Mouse (Mus musculus) MEL (cell line): ENCODE measurements around the gene Tmub1. TPM values are rescaled to one million over a fixed set of nuclear protein-coding genes. Genes with fewer than 3 reads are reported as not detected.

Source experiments
- DNase-seq: peaks from one replicate; pipeline ENCODE4 v3.0.0; 2011; ENCODE audit warnings: low read depth, low spot score
- H3K27ac ChIP-seq: 2 replicates; pipeline ENCODE4 v1.5.1; 2012; ENCODE audit warnings: low read depth, mild to moderate bottlenecking, control low read depth, low read length, moderate library complexity; ENCODE audit not compliant: control insufficient read depth
- H3K27me3 ChIP-seq, 2 experiments: fragments of 150-350 bp in 1 of 2; sonication (generic) in 1 of 2; 2 replicates each; pipeline ENCODE4 v1.6.1; 2012; ENCODE audit warnings: low read length in 2 of 2, mild to moderate bottlenecking in 2 of 2, improper control_type of control experiment in 1 of 2, moderate library complexity in 1 of 2; ENCODE audit not compliant: insufficient read depth in 2 of 2, control insufficient read depth in 1 of 2
- H3K36me3 ChIP-seq, 2 experiments: 2 replicates each; pipeline ENCODE4 v1.6.1; 2012 to 2014; ENCODE audit warnings: low read length in 2 of 2, improper control_type of control experiment in 1 of 2, inconsistent platforms in 1 of 2, mild to moderate bottlenecking in 1 of 2; ENCODE audit not compliant: insufficient read depth in 2 of 2, control insufficient read depth in 1 of 2
- H3K4me1 ChIP-seq, 2 experiments: fragments of 150-350 bp in 1 of 2; sonication (generic) in 1 of 2; 2 replicates each; pipeline ENCODE4 v1.6.1; 2012; ENCODE audit warnings: low read length in 2 of 2, improper control_type of control experiment in 1 of 2, mild to moderate bottlenecking in 1 of 2; ENCODE audit not compliant: insufficient read depth in 2 of 2, control insufficient read depth in 1 of 2
- H3K4me3 ChIP-seq, 2 experiments: fragments of 150-350 bp in 1 of 2; sonication (generic) in 1 of 2; 2 replicates each; pipeline ENCODE4 v1.5.1; 2012; ENCODE audit warnings: low read depth in 2 of 2, low read length in 2 of 2, mild to moderate bottlenecking in 2 of 2, moderate library complexity in 2 of 2, control low read depth in 1 of 2, improper control_type of control experiment in 1 of 2; ENCODE audit not compliant: control insufficient read depth in 1 of 2, insufficient read depth in 1 of 2
- H3K79me2 ChIP-seq: 2 replicates; pipeline ENCODE4 v1.6.1; 2012; ENCODE audit warnings: mild to moderate bottlenecking, low read length, moderate library complexity; ENCODE audit not compliant: control insufficient read depth, poor library complexity, insufficient read depth
- H3K9ac ChIP-seq: 2 replicates; pipeline ENCODE4 v1.6.1; 2012; ENCODE audit warnings: low read depth, mild to moderate bottlenecking, control low read depth, low read length, moderate library complexity; ENCODE audit not compliant: control insufficient read depth, poor library complexity, severe bottlenecking
- H3K9me3 ChIP-seq: fragments of 150-350 bp; sonication (generic); replicated peaks from 2 replicates; pipeline ENCODE4 v1.6.1; 2012; ENCODE audit warnings: mild to moderate bottlenecking, low read length, improper control_type of control experiment, moderate library complexity; ENCODE audit not compliant: insufficient read depth
- BHLHE40 ChIP-seq: IDR thresholded peaks from 2 replicates; pipeline ENCODE4 v1.6.1; 2012; ENCODE audit warnings: low read depth, mild to moderate bottlenecking, inconsistent platforms, low read length, improper control_type of control experiment, borderline replicate concordance
- CHD2 ChIP-seq: IDR thresholded peaks from 2 replicates; pipeline ENCODE4 v1.6.1; 2011; ENCODE audit warnings: low read length, improper control_type of control experiment
- E2F4 ChIP-seq: IDR thresholded peaks from 2 replicates; pipeline ENCODE4 v1.6.1; 2011; ENCODE audit warnings: low read depth, low read length, improper control_type of control experiment, borderline replicate concordance
- ELF1 ChIP-seq: IDR thresholded peaks from 2 replicates; pipeline ENCODE4 v1.6.1; 2014; ENCODE audit warnings: low read depth, mild to moderate bottlenecking, inconsistent platforms, low read length, improper control_type of control experiment, moderate library complexity
- ETS1 ChIP-seq: IDR thresholded peaks from 2 replicates; pipeline ENCODE4 v1.6.1; 2012; ENCODE audit warnings: low read depth, mild to moderate bottlenecking, inconsistent platforms, low read length, improper control_type of control experiment, moderate library complexity
- GABPA ChIP-seq: IDR thresholded peaks from 2 replicates; pipeline ENCODE4 v1.6.1; 2012; ENCODE audit warnings: low read depth, mild to moderate bottlenecking, inconsistent platforms, low read length, improper control_type of control experiment, moderate library complexity
- KAT2A ChIP-seq: conservative IDR thresholded peaks from 2 replicates; pipeline ENCODE4 v1.6.1; 2012; ENCODE audit warnings: low read depth, low read length, improper control_type of control experiment, inconsistent platforms
- MAX ChIP-seq: IDR thresholded peaks from 2 replicates; pipeline ENCODE4 v1.6.1; 2011; ENCODE audit warnings: low read length, improper control_type of control experiment
- MXI1 ChIP-seq: IDR thresholded peaks from 2 replicates; pipeline ENCODE4 v1.6.1; 2011; ENCODE audit warnings: mild to moderate bottlenecking, low read depth, low read length, improper control_type of control experiment
- MYB ChIP-seq: IDR thresholded peaks from 2 replicates; pipeline ENCODE4 v1.6.1; 2011; ENCODE audit warnings: mild to moderate bottlenecking, low read depth, low read length, improper control_type of control experiment
- NRF1 ChIP-seq: IDR thresholded peaks from 2 replicates; pipeline ENCODE4 v1.6.1; 2014; ENCODE audit warnings: low read depth, mild to moderate bottlenecking, inconsistent platforms, low read length, improper control_type of control experiment, moderate library complexity; ENCODE audit not compliant: poor library complexity, insufficient read depth, severe bottlenecking
- POLR2A ChIP-seq, 2 experiments: IDR thresholded peaks; 2 replicates each; pipeline ENCODE4 v1.6.1; 2011 to 2012; ENCODE audit warnings: low read length in 2 of 2, mild to moderate bottlenecking in 2 of 2, control low read depth in 1 of 2, improper control_type of control experiment in 1 of 2, low read depth in 1 of 2, moderate library complexity in 1 of 2; ENCODE audit not compliant: control insufficient read depth in 1 of 2, insufficient read depth in 1 of 2, poor library complexity in 1 of 2
- POLR2AphosphoS2 ChIP-seq: IDR thresholded peaks from 2 replicates; pipeline ENCODE4 v1.6.1; 2011; ENCODE audit warnings: low read length, improper control_type of control experiment
- POLR2AphosphoS5 ChIP-seq: IDR thresholded peaks from 2 replicates; pipeline ENCODE4 v1.6.1; 2012; ENCODE audit warnings: low read depth, borderline replicate concordance, mild to moderate bottlenecking, inconsistent platforms, low read length, moderate library complexity, mixed read lengths
- RCOR1 ChIP-seq: IDR thresholded peaks from 2 replicates; pipeline ENCODE4 v1.6.1; 2012; ENCODE audit warnings: low read depth, mild to moderate bottlenecking, inconsistent platforms, low read length, improper control_type of control experiment
- UBTF ChIP-seq: IDR thresholded peaks from 2 replicates; pipeline ENCODE4 v1.6.1; 2012; ENCODE audit warnings: low read depth, mild to moderate bottlenecking, inconsistent platforms, low read length, improper control_type of control experiment, moderate library complexity, borderline replicate concordance; ENCODE audit not compliant: insufficient read depth
- ZMIZ1 ChIP-seq: IDR thresholded peaks from 2 replicates; pipeline ENCODE4 v1.6.1; 2012; ENCODE audit warnings: low read depth, mild to moderate bottlenecking, inconsistent platforms, low read length, improper control_type of control experiment, moderate library complexity
- polyA plus RNA-seq, 2 experiments: library from polyadenylated mRNA; stranded (reverse) in 1 of 2; unstranded in 1 of 2; fragments of >175 nt in 1 of 2; fragments of >200 nt in 1 of 2; gene quantifications; 2 replicates each; pipeline versions ENCODE4 v1.2.1 to v1.2.4; 2012; ENCODE audit warnings: low replicate concordance in 2 of 2, low read depth in 1 of 2; ENCODE audit not compliant: insufficient read length in 2 of 2, insufficient read depth in 1 of 2, missing spikeins in 1 of 2
- total RNA-seq: library from RNA; depleted of rRNA; stranded (reverse); fragments of 300-350 nt; gene quantifications from 2 replicates; pipeline ENCODE4 v1.2.3, GENCODE M21; 2012

Gene Tmub1
- total and polyA plus RNA-seq, 3 experiments = 17.8 to 36.0 TPM; not detected in 1

GRCm38 (mm10) chr5:24400911-24401605 is 46.6 kb downstream of the Tmub1 start:
- peaks cover 2 to 24% of the 10 kb centered on the region in 2 experiments; a peak in 3 of 4 replicates for H3K36me3 ChIP-seq
- H3K9ac ChIP-seq = no peak overlapping the region
- H3K4me1 ChIP-seq = peaks cover 21 to 24% of the 10 kb centered on the region in 2 experiments
- no peaks in the 10 kb centered on the region for H3K9me3 ChIP-seq
- no peak overlapping the region for H3K27ac ChIP-seq
- no peaks in the 10 kb centered on the region for H3K79me2 ChIP-seq
- H3K4me3 ChIP-seq = no peak overlapping the region
- TF ChIP-seq MXI1 (no peak), ZMIZ1 (no peak), CHD2 (no peak), ETS1 (no peak)
- TF ChIP-seq, all 39 proteins: peak for 0
- DNase-seq = no peak
- no peaks in the 10 kb centered on the region for H3K27me3 ChIP-seq

GRCm38 (mm10) chr5:24400362-24400761 is 47.3 kb downstream of the Tmub1 start:
- H3K4me1 ChIP-seq = peaks cover 19 to 20% of the 10 kb centered on the region in 2 experiments
- DNase-seq = no peak
- no peak overlapping the region for H3K27ac ChIP-seq
- H3K79me2 ChIP-seq = no peaks in the 10 kb centered on the region
- TF ChIP-seq POLR2A (IDR thresholded peaks at IDR 0.05; ENCODE audit: control insufficient read depth in 1 of 2, insufficient read depth in 1 of 2, low read depth in 1 of 2, low read length in 2 of 2, poor library complexity in 1 of 2) (no peak), UBTF (no peak), E2F4 (no peak), POLR2AphosphoS2 (no peak), NRF1 (no peak), MYB (no peak), GABPA (no peak), BHLHE40 (no peak), ELF1 (no peak), MAX (no peak), RCOR1 (no peak), KAT2A (no peak), POLR2AphosphoS5 (no peak)
- TF ChIP-seq, all 39 proteins: peak for 0
- H3K27me3 ChIP-seq = no peaks in the 10 kb centered on the region
- no peaks in the 10 kb centered on the region for H3K9me3 ChIP-seq
- H3K9ac ChIP-seq = no peak overlapping the region
- peaks cover 2 to 21% of the 10 kb centered on the region in 2 experiments; a peak in 3 of 4 replicates for H3K36me3 ChIP-seq
- no peak overlapping the region for H3K4me3 ChIP-seq
